Mouse (Mus musculus) embryonic facial prominence, embryonic 15.5 days (tissue): ENCODE measurements around the gene Pdap1. TPM values are rescaled to one million over a fixed set of nuclear protein-coding genes. Genes with fewer than 3 reads are reported as not detected.
"Not testable (repeated sequence)": the region's sequence is repeated elsewhere in the genome, so short reads cannot be mapped to it uniquely, and the experiment has no call there.

Experiments used
- ATAC-seq: fragments of 200-750 bp; cut with Nextera tagmentation; 2 replicates; pipeline ENCODE4 v1.8.0; 2017; ENCODE audit warnings: low read depth, moderate TSS enrichment; ENCODE audit not compliant: insufficient number of reproducible peaks, low FRiP score, low TSS enrichment
- H3K27ac ChIP-seq: fragments of 300-500 bp; sonication (generic); replicated peaks from 2 replicates; pipeline ENCODE4 v1.5.1; 2015; ENCODE audit warnings: mild to moderate bottlenecking, inconsistent platforms
- H3K27me3 ChIP-seq: fragments of 300-500 bp; sonication (generic); 2 replicates; pipeline ENCODE4 v1.6.1; 2015; ENCODE audit warnings: inconsistent platforms
- H3K36me3 ChIP-seq: fragments of 300-500 bp; sonication (generic); 2 replicates; pipeline ENCODE4 v1.6.1; 2015; ENCODE audit warnings: mild to moderate bottlenecking, inconsistent platforms
- H3K4me1 ChIP-seq: fragments of 300-500 bp; sonication (generic); 2 replicates; pipeline ENCODE4 v1.6.1; 2015; ENCODE audit warnings: inconsistent platforms
- H3K4me2 ChIP-seq: fragments of 300-500 bp; sonication (generic); replicated peaks from 2 replicates; pipeline ENCODE4 v1.6.1; 2015; ENCODE audit warnings: mild to moderate bottlenecking, inconsistent platforms
- H3K4me3 ChIP-seq: fragments of 300-500 bp; sonication (generic); replicated peaks from 2 replicates; pipeline ENCODE4 v1.5.1; 2015; ENCODE audit warnings: mild to moderate bottlenecking, inconsistent platforms
- H3K9ac ChIP-seq: fragments of 300-500 bp; sonication (generic); 2 replicates; pipeline ENCODE4 v1.6.1; 2015; ENCODE audit warnings: inconsistent platforms
- H3K9me3 ChIP-seq: fragments of 300-500 bp; sonication (generic); replicated peaks from 2 replicates; pipeline ENCODE4 v1.6.1; 2016; ENCODE audit warnings: inconsistent platforms
- WGBS: fragments of 180-500 bp; shearing (Covaris S2); methylation state at CpG from one replicate; pipeline ENCODE4 v1.1.7; 2015; 5-methylcytosine and 5-hydroxymethylcytosine counted together
- polyA plus RNA-seq: library from polyadenylated mRNA; unstranded; fragments of >200 nt; fragmentation: Nextera tagmentation; extraction: Ambion mirVana; gene quantifications from 2 replicates; pipeline ENCODE4 v1.2.1, GENCODE M21; 2015

The Pdap1 gene
- polyA plus RNA-seq, 1 experiment from 2014 or later = 93.7 TPM

DNA sequence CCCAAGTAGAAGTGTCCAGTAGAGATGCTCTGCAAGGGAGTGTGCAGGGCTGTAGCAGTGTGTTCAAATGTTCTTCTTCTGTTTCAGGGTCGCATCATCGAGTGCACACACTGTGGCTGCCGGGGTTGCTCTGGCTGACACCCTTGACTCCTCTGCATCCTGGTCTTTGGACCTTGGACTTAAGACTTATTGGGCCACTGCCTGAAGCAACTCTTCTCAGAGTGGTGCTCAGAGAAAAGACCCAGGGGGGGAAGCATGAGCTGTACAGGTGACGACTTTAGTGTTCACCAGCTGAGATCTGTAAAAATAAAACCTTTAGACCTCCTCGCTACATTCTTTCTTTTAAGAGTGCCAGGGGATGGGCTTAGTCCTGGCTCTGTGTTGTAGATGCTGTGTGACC, 7.7 kb upstream of the Pdap1 start:
- ATAC-seq = no peak
- Histone ChIP-seq H3K4me2 (no peak overlapping the region), H3K27me3 (no peaks in the 10 kb centered on the region), H3K9me3 (no peaks in the 10 kb centered on the region), H3K27ac (no peak overlapping the region), H3K4me1 (no peaks in the 10 kb centered on the region), H3K36me3 (peaks cover 97% of the 10 kb centered on the region), H3K9ac (no peak overlapping the region), H3K4me3 (no peak overlapping the region)
- WGBS = 90% methylated on average over 5 of the region's 5 CpGs

DNA sequence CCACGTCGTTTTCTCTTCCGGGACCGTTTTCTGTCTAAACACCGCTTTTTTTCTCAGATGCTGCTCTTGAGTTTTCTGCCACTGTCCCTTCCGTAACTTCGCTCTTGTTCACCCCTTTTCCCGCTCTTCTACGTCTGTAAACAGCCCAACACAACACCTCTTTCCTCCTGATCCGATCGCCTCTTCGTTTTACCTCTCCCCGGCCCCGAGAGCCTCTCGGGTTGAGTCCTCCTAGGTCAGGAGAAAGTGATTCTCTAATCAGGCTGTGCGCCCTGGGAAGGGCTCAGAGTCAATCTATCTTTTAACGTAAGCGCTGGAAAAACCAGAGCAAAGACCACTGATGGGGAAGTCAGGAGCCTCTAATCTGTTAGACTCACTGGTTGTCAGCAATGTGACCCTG, 573 bp upstream of the Pdap1 start:
- H3K9me3 ChIP-seq = no peaks in the 10 kb centered on the region
- peak overlapping the region; percentile 90 for H3K9ac ChIP-seq
- H3K36me3 ChIP-seq = peaks cover 59% of the 10 kb centered on the region
- peak overlapping the region; percentile 96 for H3K27ac ChIP-seq
- peaks cover 24% of the 10 kb centered on the region for H3K4me1 ChIP-seq
- peak overlapping the region; percentile 75 for H3K4me2 ChIP-seq
- WGBS = 1% methylated on average over 18 of the region's 18 CpGs
- H3K4me3 ChIP-seq = peak overlapping the region; percentile 97
- no peak for ATAC-seq
- H3K27me3 ChIP-seq = no peaks in the 10 kb centered on the region

DNA sequence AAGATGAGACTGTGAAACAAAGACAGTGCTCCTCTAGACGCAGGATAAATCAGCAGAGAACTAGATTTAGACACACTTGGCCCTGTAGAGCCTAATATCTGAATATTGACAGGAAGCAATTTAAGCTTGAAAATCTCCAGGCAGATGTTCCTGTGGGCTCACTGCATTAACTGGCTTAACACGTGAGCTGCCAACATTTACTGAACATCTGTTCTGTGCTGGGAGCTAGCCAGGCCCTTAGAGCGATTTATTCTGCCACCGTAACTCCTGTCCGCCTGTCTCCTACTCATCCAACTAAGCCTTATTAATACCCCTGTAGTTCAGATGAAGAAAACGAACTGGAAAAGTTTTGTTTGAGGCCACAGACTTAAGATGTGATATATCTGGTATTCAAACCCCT, 1.2 kb downstream of the Pdap1 start:
- ATAC-seq = no peak
- no peaks in the 10 kb centered on the region for H3K27me3 ChIP-seq
- H3K9ac ChIP-seq = peak overlapping the region; percentile 90
- peak overlapping the region; percentile 96 for H3K27ac ChIP-seq
- H3K4me1 ChIP-seq = peaks cover 24% of the 10 kb centered on the region
- H3K36me3 ChIP-seq = peaks cover 58% of the 10 kb centered on the region
- 5% methylated on average over 6 of the region's 6 CpGs for WGBS
- H3K9me3 ChIP-seq = no peaks in the 10 kb centered on the region
- H3K4me3 ChIP-seq = peak overlapping the region; percentile 97
- peak overlapping the region; percentile 75 for H3K4me2 ChIP-seq

DNA sequence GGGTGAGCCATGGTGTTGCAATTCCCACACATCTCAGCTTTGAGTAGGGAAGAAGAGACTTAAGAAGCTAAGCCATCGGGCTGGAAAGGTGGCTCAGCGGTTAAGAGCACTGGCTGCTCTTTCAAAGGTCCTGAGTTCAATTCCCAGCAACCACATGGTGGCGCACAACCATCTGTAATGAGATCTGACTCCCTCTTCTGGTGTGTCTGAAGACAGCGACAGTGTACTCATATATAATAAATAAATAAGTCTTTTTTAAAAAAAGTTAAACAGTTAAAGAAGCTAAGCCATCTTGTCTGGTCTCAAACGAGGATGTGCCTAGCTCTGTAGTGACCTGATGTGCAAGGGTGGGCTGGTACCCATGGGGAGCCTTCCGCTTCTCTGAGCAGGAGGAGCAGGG, 6.8 kb downstream of the Pdap1 start:
- 91% methylated on average over 6 of the region's 6 CpGs for WGBS
- H3K27me3 ChIP-seq, ATAC-seq: not testable (repeated sequence)

DNA sequence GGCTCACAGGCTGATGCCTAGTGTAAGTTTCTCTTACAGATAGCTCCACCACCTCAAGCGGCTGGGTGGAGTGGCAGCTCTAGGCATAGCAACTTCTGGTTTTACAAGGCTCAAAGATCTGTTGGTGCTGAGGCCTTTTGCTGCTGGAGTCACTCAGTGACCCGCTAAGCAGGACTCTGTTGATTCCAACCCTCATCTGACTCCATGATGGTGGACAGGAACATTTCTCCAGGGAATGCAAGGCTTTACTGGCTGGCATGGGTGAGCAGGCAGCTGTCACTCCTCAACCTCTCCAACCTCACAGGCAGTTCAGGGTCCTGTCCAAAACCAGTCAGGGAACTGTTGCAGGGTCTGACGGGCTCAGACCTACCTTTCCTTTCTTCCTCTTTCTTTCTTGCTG, 9.0 kb downstream of the Pdap1 start:
- Histone ChIP-seq H3K9ac (no peak overlapping the region), H3K9me3 (no peaks in the 10 kb centered on the region), H3K4me1 (no peaks in the 10 kb centered on the region), H3K4me3 (no peak overlapping the region), H3K27ac (no peak overlapping the region), H3K27me3 (no peaks in the 10 kb centered on the region), H3K4me2 (no peak overlapping the region), H3K36me3 (peaks cover 95% of the 10 kb centered on the region)
- WGBS = 83% methylated on average over 3 of the region's 3 CpGs
- no peak for ATAC-seq

More for the DNA sequence above, 6.8 kb downstream of the Pdap1 start:
- H3K36me3 ChIP-seq = peaks cover 86% of the 10 kb centered on the region
- not testable (repeated sequence) for H3K4me2 ChIP-seq, H3K27ac ChIP-seq, H3K4me1 ChIP-seq, H3K4me3 ChIP-seq, H3K9me3 ChIP-seq, H3K9ac ChIP-seq

DNA sequence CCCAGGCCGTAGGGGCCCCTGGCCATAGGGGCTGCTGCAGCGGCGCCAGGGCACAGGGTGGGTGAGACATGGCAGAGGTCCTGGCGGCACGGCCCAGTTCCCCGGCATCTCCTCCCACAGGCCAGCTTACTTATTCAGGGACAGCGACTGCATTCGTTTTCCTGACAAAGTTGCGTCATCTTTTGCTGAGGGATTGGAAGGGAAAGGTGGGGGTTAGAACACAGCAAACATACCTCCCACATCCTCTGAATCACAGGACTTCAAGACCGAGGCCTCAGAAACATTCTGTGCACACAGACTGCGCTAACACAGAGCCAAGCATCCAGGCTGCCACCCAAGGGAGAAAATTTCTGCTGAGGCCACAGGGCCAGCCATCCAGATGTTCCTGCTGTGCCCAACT, 9.8 kb downstream of the Pdap1 start:
- H3K4me1 ChIP-seq = no peaks in the 10 kb centered on the region
- no peaks in the 10 kb centered on the region for H3K27me3 ChIP-seq
- no peaks in the 10 kb centered on the region for H3K9me3 ChIP-seq
- H3K27ac ChIP-seq = no peak overlapping the region
- H3K36me3 ChIP-seq = peaks cover 97% of the 10 kb centered on the region
- 86% methylated on average over 11 of the region's 11 CpGs for WGBS
- H3K4me2 ChIP-seq = no peak overlapping the region
- no peak overlapping the region for H3K4me3 ChIP-seq
- no peak overlapping the region for H3K9ac ChIP-seq
- ATAC-seq = no peak

DNA sequence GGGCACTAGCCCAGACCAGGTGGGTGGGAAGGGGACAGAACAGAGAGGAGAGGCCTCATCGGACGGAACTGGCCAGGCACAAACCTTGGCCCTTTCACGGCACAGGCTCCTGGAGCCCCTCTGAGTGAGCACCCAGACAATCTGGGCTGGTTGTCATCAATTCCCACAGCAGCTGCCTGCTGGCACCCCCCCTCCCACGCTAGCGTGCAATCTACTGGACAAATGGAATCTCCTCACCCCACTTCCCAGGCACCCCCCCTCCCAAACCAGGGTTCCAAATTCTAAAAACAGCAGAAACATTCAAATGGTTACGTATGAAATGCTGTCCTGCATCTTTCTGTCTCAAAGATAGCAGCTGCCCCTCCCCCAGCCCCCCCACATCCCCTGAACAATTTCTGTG, 10.3 kb downstream of the Pdap1 start:
- not testable (repeated sequence) for H3K9me3 ChIP-seq, H3K4me3 ChIP-seq, H3K27me3 ChIP-seq, H3K27ac ChIP-seq, H3K4me2 ChIP-seq, ATAC-seq, H3K9ac ChIP-seq, H3K4me1 ChIP-seq
- peaks cover 96% of the 10 kb centered on the region for H3K36me3 ChIP-seq
- 92% methylated on average over 6 of the region's 6 CpGs for WGBS

DNA sequence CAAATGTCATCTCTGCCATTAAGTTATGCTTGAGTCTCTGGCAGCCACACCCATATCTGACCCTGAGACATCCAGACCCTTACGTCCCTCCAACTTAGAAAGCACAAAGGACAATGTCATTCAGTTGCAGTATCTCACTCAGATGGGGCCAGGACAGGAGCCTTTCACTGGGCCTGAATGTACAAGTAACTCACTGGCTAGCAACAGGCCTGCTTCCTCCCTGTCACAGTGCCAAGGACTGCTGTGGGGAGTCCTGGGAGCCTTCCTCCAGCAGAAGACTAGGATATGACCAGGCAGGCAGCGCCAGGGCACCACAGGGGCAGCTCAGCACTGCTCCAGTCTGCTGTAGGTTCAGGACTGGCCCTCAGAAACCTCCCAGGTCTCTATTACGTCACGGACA, 10.9 kb downstream of the Pdap1 start:
- H3K36me3 ChIP-seq = peaks cover 96% of the 10 kb centered on the region
- H3K27me3 ChIP-seq = no peaks in the 10 kb centered on the region
- no peak overlapping the region for H3K27ac ChIP-seq
- no peak overlapping the region for H3K4me3 ChIP-seq
- no peak for ATAC-seq
- no peaks in the 10 kb centered on the region for H3K4me1 ChIP-seq
- no peaks in the 10 kb centered on the region for H3K9me3 ChIP-seq
- H3K4me2 ChIP-seq = no peak overlapping the region
- no peak overlapping the region for H3K9ac ChIP-seq
- WGBS = 95% methylated on average over 4 of the region's 4 CpGs

DNA sequence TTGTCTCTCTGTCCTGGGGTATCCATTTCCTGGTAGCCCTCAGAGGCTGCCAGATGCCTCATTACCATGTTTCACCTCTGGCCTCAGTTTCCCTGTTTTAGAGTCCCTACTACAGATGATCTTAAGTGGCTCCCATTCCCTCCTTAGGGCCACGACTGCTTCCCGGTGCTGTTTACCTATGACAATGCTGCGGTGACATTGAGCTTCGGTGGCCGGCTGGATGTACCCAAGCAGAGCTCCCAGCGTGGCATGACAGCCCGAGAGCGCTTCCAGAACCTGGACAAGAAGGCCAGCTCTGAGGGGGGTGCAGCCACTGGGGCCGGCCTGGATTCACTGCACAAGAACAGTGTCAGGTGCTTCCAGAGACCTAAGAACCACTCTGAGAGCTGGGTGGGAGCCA, 13.5 kb downstream of the Pdap1 start:
- peaks cover 86% of the 10 kb centered on the region for H3K36me3 ChIP-seq

DNA sequence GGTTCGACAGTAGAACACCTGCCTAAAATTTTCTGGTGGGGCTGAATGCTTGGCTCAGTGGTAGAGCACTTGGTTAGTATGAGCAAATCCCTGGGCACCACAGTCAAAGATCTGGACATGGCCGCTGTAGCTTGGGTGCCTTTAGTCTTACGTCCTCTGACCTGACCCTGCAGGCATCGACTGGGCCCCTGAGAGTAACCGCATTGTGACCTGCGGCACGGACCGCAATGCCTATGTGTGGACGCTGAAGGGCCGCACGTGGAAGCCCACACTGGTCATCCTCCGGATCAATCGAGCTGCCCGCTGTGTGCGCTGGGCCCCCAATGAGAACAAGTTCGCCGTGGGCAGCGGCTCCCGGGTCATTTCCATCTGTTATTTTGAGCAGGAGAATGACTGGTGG, 16.6 kb downstream of the Pdap1 start:
- Histone ChIP-seq H3K27me3 (no peaks in the 10 kb centered on the region), H3K4me1 (peaks cover 13% of the 10 kb centered on the region; the same call in 1 of the 2 replicates), H3K27ac (no peak overlapping the region), H3K4me2 (no peak overlapping the region), H3K9me3 (no peaks in the 10 kb centered on the region), H3K9ac (no peak overlapping the region), H3K4me3 (no peak overlapping the region), H3K36me3 (peaks cover 57% of the 10 kb centered on the region)
- no peak for ATAC-seq
- WGBS = 94% methylated on average over 19 of the region's 19 CpGs

More for the DNA sequence above, 13.5 kb downstream of the Pdap1 start:
- 91% methylated on average over 9 of the region's 9 CpGs for WGBS
- no peak overlapping the region for H3K27ac ChIP-seq
- H3K9ac ChIP-seq = no peak overlapping the region
- no peaks in the 10 kb centered on the region for H3K4me1 ChIP-seq
- no peaks in the 10 kb centered on the region for H3K27me3 ChIP-seq
- H3K4me2 ChIP-seq = no peak overlapping the region
- no peaks in the 10 kb centered on the region for H3K9me3 ChIP-seq
- no peak overlapping the region for H3K4me3 ChIP-seq
- ATAC-seq = no peak

DNA sequence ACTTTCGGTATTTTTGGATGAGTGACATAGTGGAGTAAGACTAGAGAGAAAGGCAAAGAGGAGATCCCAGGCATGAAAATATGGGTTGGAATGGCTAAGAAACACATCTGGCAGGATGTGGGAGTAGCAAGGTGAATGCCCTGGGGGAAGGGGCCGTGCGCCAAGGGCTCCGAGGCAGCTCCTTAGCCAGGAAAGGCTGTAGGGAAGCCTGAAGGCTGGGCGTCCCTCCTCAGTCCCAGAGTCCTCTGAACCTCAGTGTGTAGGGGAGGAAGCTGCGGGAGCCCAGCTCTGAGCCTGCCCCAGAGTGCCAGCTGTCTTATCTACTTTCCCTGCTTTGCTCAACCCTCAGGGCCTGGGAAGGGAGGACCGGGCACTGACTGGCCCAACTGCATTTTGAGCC, 19.1 kb downstream of the Pdap1 start:
- no peaks in the 10 kb centered on the region for H3K9me3 ChIP-seq
- peaks cover 25% of the 10 kb centered on the region for H3K4me1 ChIP-seq
- no peak overlapping the region for H3K4me2 ChIP-seq
- H3K4me3 ChIP-seq = no peak overlapping the region
- H3K9ac ChIP-seq = no peak overlapping the region
- H3K27me3 ChIP-seq = no peaks in the 10 kb centered on the region
- H3K27ac ChIP-seq = no peak overlapping the region
- 37% methylated on average over 7 of the region's 7 CpGs for WGBS
- no peak for ATAC-seq
- H3K36me3 ChIP-seq = peaks cover 32% of the 10 kb centered on the region

DNA sequence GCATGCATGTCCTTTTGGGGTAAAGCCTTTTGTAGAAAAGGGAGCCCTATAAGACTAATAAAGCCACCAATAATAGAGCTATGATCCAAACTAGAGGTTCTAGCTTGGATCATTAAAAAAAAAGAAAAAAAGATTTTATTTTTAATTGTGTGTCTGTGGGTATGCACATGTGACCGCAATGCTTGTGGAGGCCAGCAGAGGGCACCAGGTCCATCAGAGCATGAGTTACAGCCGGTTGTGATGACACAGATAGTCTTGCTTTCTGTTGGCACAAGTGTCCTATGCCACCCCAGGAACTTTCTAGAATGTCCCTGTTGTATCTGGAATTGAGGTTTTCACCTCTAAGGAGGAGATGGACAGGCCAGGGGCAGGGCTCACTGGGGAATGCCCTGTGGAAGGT, 20.7 kb downstream of the Pdap1 start:
- Histone ChIP-seq H3K27me3 (no peaks in the 10 kb centered on the region), H3K4me3 (no peak overlapping the region), H3K4me2 (no peak overlapping the region), H3K9me3 (no peaks in the 10 kb centered on the region), H3K36me3 (peaks cover 18% of the 10 kb centered on the region), H3K9ac (no peak overlapping the region), H3K27ac (no peak overlapping the region), H3K4me1 (peaks cover 34% of the 10 kb centered on the region)
- ATAC-seq = no peak
- WGBS = 89% methylated on average over 2 of the region's 2 CpGs
